Mouse (Mus musculus) heart, postnatal 36 days (tissue): Measurements from ENCODE around the gene Aff4. TPM values are rescaled to one million over a fixed set of nuclear protein-coding genes. Genes with fewer than 3 reads are reported as not detected.
"Not testable (repeated sequence)": the region's sequence is repeated elsewhere in the genome, so short reads cannot be mapped to it uniquely, and the experiment has no call there.

ENCODE experiments used
- DNase-seq, 2 experiments: peaks; one replicate each; pipeline ENCODE4 v3.0.0; 2021 to 2022
- intact Hi-C: fragments of 180-260 bp; cut with DNase I; formaldehyde crosslinking; loops from one replicate; pipeline ENCODE4 v1.15.1; 2025
- total RNA-seq, 2 experiments: library from RNA; stranded (reverse); gene quantifications; 2 replicates each; pipeline ENCODE4 v1.2.3; 2021

Gene Aff4
- total RNA-seq, 2 experiments from 2014 or later, result 81.8 to 88.8 TPM

GRCm38 (mm10) chr11:53425711-53426255, 75.2 kb downstream of the Aff4 start:
- intact Hi-C loops, result no loop called here
- no peak for DNase-seq

- intact Hi-C loops, DNase-seq: not testable (repeated sequence)
Measured at GRCm38 (mm10) chr11:53426914-53427313, 76.3 kb downstream of the Aff4 start.

- DNase-seq, result no peak
- intact Hi-C loops, result no loop called here
Measured at GRCm38 (mm10) chr11:53427993-53428715, 77.5 kb downstream of the Aff4 start.

- intact Hi-C loops, result no loop called here
- no peak for DNase-seq
Measured at GRCm38 (mm10) chr11:53428716-53429057, 78.1 kb downstream of the Aff4 start.

- DNase-seq, result no peak
Measured at GRCm38 (mm10) chr11:53429182-53429581, 78.5 kb downstream of the Aff4 start.

GRCm38 (mm10) chr11:53430300-53430669, 79.7 kb downstream of the Aff4 start:
- intact Hi-C loops, result loop anchor here (5.0 kb wide), 1 partner anchor 128 kb away; the partner anchor contains the start of gene Hspa4

More at GRCm38 (mm10) chr11:53429182-53429581, 78.5 kb downstream of the Aff4 start:
- intact Hi-C loops, result no loop called here

GRCm38 (mm10) chr11:53430670-53431346, 80.2 kb downstream of the Aff4 start, which contains the start of the genes Uqcrq and Gdf9:
Uqcrq (minus strand) TSS chr11:53430831.
Gdf9 (plus strand) TSS chr11:53431023.
- DNase-seq, result peak; percentile 96 to 97
- intact Hi-C loops, result loop anchor here (5.0 kb wide), 1 partner anchor 129 kb away; the partner anchor contains the start of gene Hspa4

More at GRCm38 (mm10) chr11:53430300-53430669, 79.7 kb downstream of the Aff4 start:
- DNase-seq, result no peak

- intact Hi-C loops, result loop anchor here (2.0 to 5.0 kb wide), 2 partner anchors 35 to 129 kb away; partner anchors contain the start of gene Hspa4
- no peak for DNase-seq
Measured at GRCm38 (mm10) chr11:53431347-53432056, 80.9 kb downstream of the Aff4 start.

- DNase-seq, result no peak
- intact Hi-C loops, result loop anchor here (2.0 to 5.0 kb wide), 2 partner anchors 34 to 131 kb away; partner anchors contain the start of gene Hspa4
Measured at GRCm38 (mm10) chr11:53433057-53433456, 82.4 kb downstream of the Aff4 start.

GRCm38 (mm10) chr11:53435504-53435903, 84.9 kb downstream of the Aff4 start:
- no peak for DNase-seq
- intact Hi-C loops, result no loop called here

GRCm38 (mm10) chr11:53436338-53436737, 85.7 kb downstream of the Aff4 start:
- DNase-seq, result no peak
- intact Hi-C loops, result no loop called here

- DNase-seq, result no peak
- intact Hi-C loops, result no loop called here
Measured at GRCm38 (mm10) chr11:53441921-53442320, 91.3 kb downstream of the Aff4 start.

- DNase-seq, result peak in 1 of 2 experiments; percentile 32
- intact Hi-C loops, result no loop called here
Measured at GRCm38 (mm10) chr11:53443861-53444260, 93.2 kb downstream of the Aff4 start.

- intact Hi-C loops, result no loop called here
- DNase-seq, result no peak
Measured at GRCm38 (mm10) chr11:53445562-53445961, 94.9 kb downstream of the Aff4 start.

GRCm38 (mm10) chr11:53446183-53446582, 95.5 kb downstream of the Aff4 start:
- DNase-seq, result no peak
- intact Hi-C loops, result no loop called here

- DNase-seq, result no peak
- intact Hi-C loops, result no loop called here
Measured at GRCm38 (mm10) chr11:53447996-53448395, 97.4 kb downstream of the Aff4 start.

GRCm38 (mm10) chr11:53448529-53448928, 97.9 kb downstream of the Aff4 start:
- DNase-seq, result peak; percentile 68 to 72
- intact Hi-C loops, result no loop called here

GRCm38 (mm10) chr11:53450070-53450705, 99.6 kb downstream of the Aff4 start:
- intact Hi-C loops, result no loop called here
- no peak for DNase-seq

GRCm38 (mm10) chr11:53451361-53451760, 100.7 kb downstream of the Aff4 start:
- DNase-seq, result no peak
- intact Hi-C loops, result no loop called here

- DNase-seq, result no peak
- intact Hi-C loops, result no loop called here
Measured at GRCm38 (mm10) chr11:53452396-53452795, 101.8 kb downstream of the Aff4 start.
